Mouse (Mus musculus) liver, embryonic 14.5 days (tissue): Measurements from ENCODE around the gene Lfng.

Experiments used
- CTCF ChIP-seq: IDR thresholded peaks from 2 replicates; pipeline ENCODE4 v1.5.1; 2016; ENCODE audit warnings: antibody characterized with exemption, low read depth, control low read depth
- EP300 ChIP-seq: IDR thresholded peaks from 2 replicates; pipeline ENCODE4 v1.6.1; 2016; ENCODE audit warnings: antibody characterized with exemption, low read depth

- TF ChIP-seq CTCF = no peak
- no peak for TF ChIP-seq EP300
Observed at GRCm38 (mm10) chr5:140565451-140565850, 41.7 kb upstream of the Lfng start.
